Mouse (Mus musculus) neural tube, embryonic 10.5 days (tissue): ENCODE measurements around the gene Gm9945.

Experiments used
- DNase-seq: peaks from one replicate; pipeline ENCODE4 v3.0.0-alpha.2; 2017; ENCODE audit warnings: low spot score; ENCODE audit errors: extremely low spot score

Gm9945 gene

GRCm38 (mm10) chr11:53479783-53480301 lies at the start of gene Gm9945, which contains the start of gene Sowaha:
Gene Gm9945, plus strand, starts transcription at chr11:53480166.
Gene Sowaha, minus strand, starts transcription at chr11:53480274.
- DNase-seq = no peak

- DNase-seq = no peak
These were observed 49.7 kb upstream of the Gm9945 start for GRCm38 (mm10) chr11:53430300-53430669.

- peak; percentile 91 for DNase-seq
These were observed 49.2 kb upstream of the Gm9945 start, which contains the start of the genes Uqcrq and Gdf9 for GRCm38 (mm10) chr11:53430670-53431346. Gene Uqcrq, minus strand, starts transcription at chr11:53430831. Gene Gdf9, plus strand, starts transcription at chr11:53431023.

GRCm38 (mm10) chr11:53431347-53432056 lies 48.5 kb upstream of the Gm9945 start:
- DNase-seq = no peak

GRCm38 (mm10) chr11:53433057-53433456 lies 46.9 kb upstream of the Gm9945 start:
- DNase-seq = no peak

GRCm38 (mm10) chr11:53435504-53435903 lies 44.5 kb upstream of the Gm9945 start:
- no peak for DNase-seq

GRCm38 (mm10) chr11:53436338-53436737 lies 43.6 kb upstream of the Gm9945 start:
- no peak for DNase-seq

- DNase-seq = no peak
These were observed 38.0 kb upstream of the Gm9945 start for GRCm38 (mm10) chr11:53441921-53442320.

GRCm38 (mm10) chr11:53443861-53444260 lies 36.1 kb upstream of the Gm9945 start:
- no peak for DNase-seq

GRCm38 (mm10) chr11:53445562-53445961 lies 34.4 kb upstream of the Gm9945 start:
- DNase-seq = no peak

GRCm38 (mm10) chr11:53446183-53446582 lies 33.8 kb upstream of the Gm9945 start:
- DNase-seq = no peak

- DNase-seq = no peak
These were observed 32.0 kb upstream of the Gm9945 start for GRCm38 (mm10) chr11:53447996-53448395.

GRCm38 (mm10) chr11:53448529-53448928 lies 31.4 kb upstream of the Gm9945 start:
- no peak for DNase-seq

GRCm38 (mm10) chr11:53450070-53450705 lies 29.8 kb upstream of the Gm9945 start:
- no peak for DNase-seq

GRCm38 (mm10) chr11:53451361-53451760 lies 28.6 kb upstream of the Gm9945 start:
- DNase-seq = no peak

- no peak for DNase-seq
These were observed 27.6 kb upstream of the Gm9945 start for GRCm38 (mm10) chr11:53452396-53452795.

GRCm38 (mm10) chr11:53453031-53453430 lies 26.9 kb upstream of the Gm9945 start:
- DNase-seq = no peak

- DNase-seq = peak; percentile 66
These were observed 23.2 kb upstream of the Gm9945 start, which contains the start of the genes Gm10447 and Shroom1 for GRCm38 (mm10) chr11:53456474-53457371. Gene Gm10447, minus strand, starts transcription at chr11:53457110. Gene Shroom1, plus strand, starts transcription at chr11:53457205.

GRCm38 (mm10) chr11:53457372-53457954 lies 22.5 kb upstream of the Gm9945 start:
- no peak for DNase-seq

- DNase-seq = no peak
These were observed 21.0 kb upstream of the Gm9945 start for GRCm38 (mm10) chr11:53458996-53459395.
